Mouse (Mus musculus): ENCODE measurements around the gene Arhgef2. TPM values are rescaled to one million over a fixed set of nuclear protein-coding genes. Genes with fewer than 3 reads are reported as not detected.
A peak's percentile ranks its signal among the peaks of the same experiment; 100 is the strongest.

The Arhgef2 gene
- polyA plus RNA-seq, 1 experiment from 2014 or later = 16.4 TPM

GRCm38 (mm10) chr3:88621537-88622112 is 15.9 kb downstream of the Arhgef2 start:
- Histone ChIP-seq H3K4me3 (replicated peaks) (peak overlapping the region; percentile 78), H3K36me3 (no peaks in the 10 kb centered on the region), H3K9ac (peak overlapping the region; percentile 85), H3K4me2 (peak overlapping the region; percentile 99), H3K27ac (peak overlapping the region; percentile 86), H3K4me1 (replicated peaks) (peaks cover 91% of the 10 kb centered on the region), H3K9me3 (replicated peaks) (no peaks in the 10 kb centered on the region), H3K27me3 (0 out of 2 replicates have a peak, but pooled peaks cover 5% of the 10 kb centered on the region)
- ATAC-seq (ENCODE audit: low read depth) (no peak), DNase-seq (no peak)
- WGBS (ENCODE audit: insufficient replicate concordance) = under 1% methylated on average over 36 of the region's 36 CpGs

DNA sequence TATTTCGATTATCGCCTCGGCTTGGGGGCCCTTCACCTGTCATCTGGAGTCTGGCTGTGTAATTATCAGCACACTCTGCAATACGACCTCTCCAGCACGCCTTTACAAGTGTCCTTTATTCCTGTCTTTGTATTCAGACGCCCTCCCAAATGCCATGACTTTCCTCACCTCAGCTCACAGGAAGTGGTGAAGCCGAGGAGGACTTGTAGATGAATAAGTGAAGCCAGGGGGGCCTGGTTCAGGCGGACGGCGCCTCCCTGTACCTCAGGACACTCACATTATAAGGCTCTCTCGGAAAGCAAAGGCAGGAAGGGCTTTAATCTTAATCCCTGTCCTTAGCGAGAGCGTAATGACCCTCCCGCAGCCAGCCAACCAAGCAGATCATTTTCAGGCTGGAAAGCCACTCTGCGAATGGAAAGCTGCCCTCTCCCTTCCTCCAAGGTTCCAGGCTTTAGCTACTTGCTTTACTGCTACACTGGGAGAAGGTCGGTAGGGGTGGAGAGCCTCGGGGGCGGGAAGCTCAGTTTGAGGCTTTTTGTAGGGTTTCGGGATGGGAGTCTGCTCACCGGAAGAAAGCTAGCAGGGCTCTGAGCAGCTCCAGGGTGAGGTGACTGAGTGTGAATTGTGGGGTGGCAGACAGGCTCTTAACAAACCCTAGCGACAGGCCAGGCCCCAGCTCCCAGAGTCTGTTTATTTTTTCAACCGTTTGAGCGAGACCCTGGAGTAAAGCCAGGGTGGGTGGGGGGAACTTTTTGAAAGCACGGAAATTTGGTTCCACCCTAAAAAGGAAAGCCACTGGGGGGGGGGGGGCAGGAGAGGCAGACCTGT is 16.6 kb downstream of the Arhgef2 start:
- ATAC-seq (ENCODE audit: low read depth) (no peak), DNase-seq (no peak)
- under 1% methylated on average over 24 of the region's 24 CpGs for WGBS (ENCODE audit: insufficient replicate concordance)

GRCm38 (mm10) chr3:88622941-88623345 is 17.2 kb downstream of the Arhgef2 start:
- DNase-seq = no peak
- Histone ChIP-seq H3K4me2 (peak overlapping the region; percentile 99), H3K27me3 (0 out of 2 replicates have a peak, but pooled peaks cover 5% of the 10 kb centered on the region), H3K36me3 (no peaks in the 10 kb centered on the region), H3K9ac (peak overlapping the region; percentile 85), H3K4me3 (replicated peaks) (peak overlapping the region; percentile 78), H3K4me1 (replicated peaks) (peaks cover 100% of the 10 kb centered on the region), H3K27ac (peak overlapping the region; percentile 86), H3K9me3 (replicated peaks) (no peaks in the 10 kb centered on the region)
- WGBS (ENCODE audit: insufficient replicate concordance) = 0% methylated on average over 6 of the region's 6 CpGs
- no peak for ATAC-seq (ENCODE audit: low read depth)

More for the DNA sequence above, 16.6 kb downstream of the Arhgef2 start:
- Histone ChIP-seq H3K9ac (peak overlapping the region; percentile 85), H3K4me2 (peak overlapping the region; percentile 99), H3K4me3 (replicated peaks) (peak overlapping the region; percentile 78), H3K36me3 (no peaks in the 10 kb centered on the region), H3K27me3 (0 out of 2 replicates have a peak, but pooled peaks cover 5% of the 10 kb centered on the region), H3K27ac (peak overlapping the region; percentile 86), H3K9me3 (replicated peaks) (no peaks in the 10 kb centered on the region), H3K4me1 (replicated peaks) (peaks cover 97% of the 10 kb centered on the region)

DNA sequence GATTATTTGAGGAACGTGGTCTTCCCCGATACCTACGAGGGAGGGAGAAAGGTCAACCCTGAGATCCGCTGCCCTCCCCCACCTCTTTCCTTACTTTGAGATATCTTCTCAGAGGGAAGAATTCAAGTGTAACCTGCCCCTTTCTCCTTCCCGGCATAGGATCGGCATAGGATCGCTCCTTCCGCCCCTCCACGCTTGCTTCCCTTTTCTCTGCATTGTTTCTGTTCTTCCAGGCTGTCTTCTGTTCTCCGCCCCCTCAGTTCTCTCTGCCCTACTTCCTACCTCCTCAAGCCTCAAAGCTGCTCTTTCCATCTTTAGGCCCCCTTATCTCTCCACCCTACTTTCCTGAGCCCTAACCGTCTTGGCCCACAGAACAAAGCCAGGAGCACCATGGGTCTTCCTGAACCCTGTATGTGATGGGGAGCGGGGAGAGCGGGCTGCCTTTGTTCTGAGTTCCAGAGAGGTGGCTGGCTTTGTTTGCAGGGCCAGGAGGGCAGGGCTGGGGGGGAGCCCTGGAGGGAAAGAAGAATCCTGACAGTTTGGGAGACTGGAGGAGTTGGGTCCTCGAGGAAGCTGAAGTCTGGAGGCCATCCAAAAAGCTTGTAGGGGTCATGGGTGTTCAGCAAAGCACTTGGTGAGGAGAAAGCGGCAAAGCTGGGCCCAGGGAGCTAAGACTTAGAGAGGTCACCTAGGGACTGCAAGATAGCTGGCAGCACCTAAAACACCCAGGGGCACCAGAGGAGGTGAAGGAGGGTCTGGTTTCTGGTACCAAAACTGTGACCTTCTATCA is 17.8 kb downstream of the Arhgef2 start:
- Histone ChIP-seq H3K4me2 (peak overlapping the region; percentile 99), H3K36me3 (no peaks in the 10 kb centered on the region), H3K4me1 (replicated peaks) (peaks cover 100% of the 10 kb centered on the region), H3K27ac (peak overlapping the region; percentile 86), H3K9ac (peak overlapping the region; percentile 85), H3K27me3 (0 out of 2 replicates have a peak, but pooled peaks cover 5% of the 10 kb centered on the region), H3K4me3 (replicated peaks) (peak overlapping the region; percentile 78), H3K9me3 (replicated peaks) (no peaks in the 10 kb centered on the region)
- WGBS (ENCODE audit: insufficient replicate concordance) = 4% methylated on average over 14 of the region's 15 CpGs
- ATAC-seq (ENCODE audit: low read depth) = no peak
- no peak for DNase-seq

DNA sequence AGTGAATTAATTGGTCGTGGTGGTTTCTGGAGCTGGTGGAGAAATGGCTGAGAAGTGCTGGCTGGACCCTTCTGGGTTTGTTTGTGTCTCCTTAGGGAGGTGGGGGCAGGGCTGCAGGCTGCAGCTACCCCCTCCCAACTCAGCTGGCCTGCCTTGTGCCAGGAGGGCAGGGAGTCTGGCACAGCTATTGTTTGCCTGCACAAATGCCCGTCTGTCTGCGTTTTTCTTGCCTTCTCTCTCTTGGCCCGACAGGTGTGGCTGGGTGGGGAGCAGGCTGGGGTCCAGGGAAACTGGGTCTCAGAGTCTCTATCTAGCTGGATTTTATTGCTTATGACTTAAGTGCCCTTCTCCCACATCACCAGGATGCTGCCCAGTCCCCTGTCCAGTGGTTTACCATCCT is 18.6 kb downstream of the Arhgef2 start:
- ATAC-seq (ENCODE audit: low read depth) = no peak
- peak overlapping the region; percentile 9; the same call in 1 of the 2 replicates for H3K9ac ChIP-seq
- 25% methylated on average over 4 of the region's 4 CpGs for WGBS (ENCODE audit: insufficient replicate concordance)
- H3K9me3 ChIP-seq (replicated peaks) = no peaks in the 10 kb centered on the region
- 0 out of 2 replicates have a peak, but pooled peaks cover 5% of the 10 kb centered on the region for H3K27me3 ChIP-seq
- H3K4me2 ChIP-seq = peak overlapping the region; percentile 99
- DNase-seq = no peak
- H3K4me1 ChIP-seq (replicated peaks) = peaks cover 100% of the 10 kb centered on the region
- H3K36me3 ChIP-seq = peaks cover 3% of the 10 kb centered on the region
- peak overlapping the region; percentile 78 for H3K4me3 ChIP-seq (replicated peaks)
- no peak overlapping the region for H3K27ac ChIP-seq

DNA sequence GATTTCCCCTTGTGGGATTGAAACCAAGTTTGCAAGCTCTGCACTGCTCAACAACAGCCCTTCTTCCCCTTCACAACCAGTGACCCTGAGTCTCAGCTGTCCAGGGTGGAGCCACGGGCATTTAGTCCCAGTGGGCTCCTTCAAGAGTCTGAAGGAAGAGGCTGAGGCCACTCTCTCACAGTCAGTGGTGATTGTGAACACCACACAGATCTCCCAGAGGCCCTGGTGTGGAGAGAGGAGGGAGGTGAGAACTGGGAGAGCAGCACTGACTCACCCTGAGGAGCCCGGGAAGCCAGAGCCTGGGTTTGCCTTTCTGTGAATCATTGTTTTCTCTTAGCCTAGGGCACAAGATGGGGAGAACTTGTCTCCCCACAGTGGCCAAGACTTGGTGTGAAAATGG is 19.2 kb downstream of the Arhgef2 start:
- Histone ChIP-seq H3K9ac (0 out of 2 replicates have a peak overlapping the region, but pooled peaks have one; percentile 9), H3K4me3 (replicated peaks) (no peak overlapping the region), H3K36me3 (peaks cover 9% of the 10 kb centered on the region), H3K4me1 (replicated peaks) (peaks cover 99% of the 10 kb centered on the region), H3K9me3 (replicated peaks) (no peaks in the 10 kb centered on the region), H3K4me2 (peak overlapping the region; percentile 99), H3K27me3 (0 out of 2 replicates have a peak, but pooled peaks cover 5% of the 10 kb centered on the region), H3K27ac (peak overlapping the region; percentile 47)
- no peak for DNase-seq
- no peak for ATAC-seq (ENCODE audit: low read depth)
- WGBS (ENCODE audit: insufficient replicate concordance) = 27% methylated on average over 2 of the region's 2 CpGs

GRCm38 (mm10) chr3:88625531-88625930 is 19.8 kb downstream of the Arhgef2 start:
- DNase-seq = no peak
- Histone ChIP-seq H3K27ac (peak overlapping the region; percentile 47; the same call in 1 of the 2 replicates), H3K36me3 (peaks cover 13% of the 10 kb centered on the region), H3K9ac (no peak overlapping the region), H3K27me3 (0 out of 2 replicates have a peak, but pooled peaks cover 1% of the 10 kb centered on the region), H3K4me3 (replicated peaks) (no peak overlapping the region), H3K9me3 (replicated peaks) (no peaks in the 10 kb centered on the region), H3K4me1 (replicated peaks) (peaks cover 98% of the 10 kb centered on the region), H3K4me2 (no peak overlapping the region)
- no peak for ATAC-seq (ENCODE audit: low read depth)
- WGBS (ENCODE audit: insufficient replicate concordance) = 75% methylated on average over 7 of the region's 7 CpGs

GRCm38 (mm10) chr3:88626316-88626715 is 20.6 kb downstream of the Arhgef2 start:
- peaks cover 98% of the 10 kb centered on the region for H3K4me1 ChIP-seq (replicated peaks)
- no peaks in the 10 kb centered on the region for H3K9me3 ChIP-seq (replicated peaks)
- H3K4me3 ChIP-seq (replicated peaks) = no peak overlapping the region
- H3K9ac ChIP-seq = peak overlapping the region; percentile 23
- peaks cover 14% of the 10 kb centered on the region for H3K36me3 ChIP-seq
- ATAC-seq (ENCODE audit: low read depth) (no peak), DNase-seq (no peak)
- 66% methylated on average over 7 of the region's 7 CpGs for WGBS (ENCODE audit: insufficient replicate concordance)
- H3K27ac ChIP-seq = peak overlapping the region; percentile 51
- no peaks in the 10 kb centered on the region for H3K27me3 ChIP-seq
- 0 out of 2 replicates have a peak overlapping the region, but pooled peaks have one; percentile 14 for H3K4me2 ChIP-seq

- H3K4me3 ChIP-seq (replicated peaks) = no peak overlapping the region
- peaks cover 97% of the 10 kb centered on the region for H3K4me1 ChIP-seq (replicated peaks)
- peak overlapping the region; percentile 51 for H3K27ac ChIP-seq
- H3K9ac ChIP-seq = peak overlapping the region; percentile 26; the same call in 1 of the 2 replicates
- H3K9me3 ChIP-seq (replicated peaks) = no peaks in the 10 kb centered on the region
- WGBS (ENCODE audit: insufficient replicate concordance) = 13% methylated on average over 4 of the region's 4 CpGs
- peak overlapping the region; percentile 14; the same call in 1 of the 2 replicates for H3K4me2 ChIP-seq
- no peaks in the 10 kb centered on the region for H3K27me3 ChIP-seq
- H3K36me3 ChIP-seq = peaks cover 22% of the 10 kb centered on the region
- DNase-seq = no peak
- ATAC-seq (ENCODE audit: low read depth) = peak; percentile 87
These were observed 21.3 kb downstream of the Arhgef2 start for GRCm38 (mm10) chr3:88627114-88627513.

- no peak overlapping the region for H3K4me3 ChIP-seq (replicated peaks)
- no peak for ATAC-seq (ENCODE audit: low read depth)
- no peaks in the 10 kb centered on the region for H3K9me3 ChIP-seq (replicated peaks)
- WGBS (ENCODE audit: insufficient replicate concordance) = 57% methylated on average over 2 of the region's 2 CpGs
- H3K27me3 ChIP-seq = no peaks in the 10 kb centered on the region
- peaks cover 26% of the 10 kb centered on the region for H3K36me3 ChIP-seq
- peak overlapping the region; percentile 26; the same call in 1 of the 2 replicates for H3K9ac ChIP-seq
- H3K27ac ChIP-seq = peak overlapping the region; percentile 51; the same call in 1 of the 2 replicates
- DNase-seq = no peak
- H3K4me1 ChIP-seq (replicated peaks) = peaks cover 94% of the 10 kb centered on the region
- H3K4me2 ChIP-seq = peak overlapping the region; percentile 14; the same call in 1 of the 2 replicates
These were observed 21.8 kb downstream of the Arhgef2 start for GRCm38 (mm10) chr3:88627535-88627934.
